Mouse (Mus musculus) layer of hippocampus, adult 2 months (tissue): ENCODE measurements around the gene Ndufa7. TPM values are rescaled to one million over a fixed set of nuclear protein-coding genes. Genes with fewer than 3 reads are reported as not detected.

Experiments used
- DNase-seq, 2 experiments: peaks; one replicate each; pipeline ENCODE4 v3.0.0; 2022; ENCODE audit warnings: low spot score in 2 of 2
- H3K27ac ChIP-seq: fragments of 200-600 bp; 2 replicates; pipeline ENCODE4 v1.8.1; 2022
- H3K4me3 ChIP-seq: fragments of 200-600 bp; 2 replicates; pipeline ENCODE4 v1.8.1; 2022; ENCODE audit warnings: mild to moderate bottlenecking
- CTCF ChIP-seq: fragments of 200-600 bp; conservative IDR thresholded peaks from 2 replicates; pipeline ENCODE4 v1.8.1; 2022; ENCODE audit warnings: antibody characterized with exemption, mild to moderate bottlenecking, moderate library complexity
- long read RNA-seq, 2 experiments: library from polyadenylated mRNA; stranded (forward); transcript quantifications; one replicate each; pipeline ENCODE4 v2.0.0; 2021; ENCODE audit warnings: borderline mapping rate in 2 of 2
- total RNA-seq, 2 experiments: library from RNA; stranded (reverse); gene quantifications; 2 replicates each; pipeline ENCODE4 v1.2.3; 2021

The Ndufa7 gene
- 100 to 1,000 TPM; 207 to 208 TPM for total RNA-seq
- long read RNA-seq, experiment 1, transcript Ndufa7-204 (2 exons, 610 nt): minor isoform, 6 of 145 reads
- long read RNA-seq, experiment 1, transcript Ndufa7-201 (4 exons, 528 nt): major isoform, 125 of 145 reads
- long read RNA-seq, experiment 1, transcript Ndufa7-202 (3 exons, 438 nt): minor isoform, 6 of 145 reads
- long read RNA-seq, experiment 1, partial matches to known transcripts: 0 of 145 reads
- long read RNA-seq, experiment 1, other reads (novel, unspliced or antisense): 7 of 145 reads
- long read RNA-seq, experiment 2, transcript Ndufa7-204 (2 exons, 610 nt): minor isoform, 5 of 193 reads
- long read RNA-seq, experiment 2, transcript Ndufa7-202 (3 exons, 438 nt): minor isoform, 6 of 193 reads
- long read RNA-seq, experiment 2, transcript Ndufa7-201 (4 exons, 528 nt): major isoform, 178 of 193 reads
- long read RNA-seq, experiment 2, partial matches to known transcripts: 1 of 193 reads
- long read RNA-seq, experiment 2, other reads (novel, unspliced or antisense): 3 of 193 reads

- no peak for TF ChIP-seq CTCF
- Histone ChIP-seq H3K27ac (peak within 1 kb of the TSS; percentile 95), H3K4me3 (peak within 1 kb of the TSS; percentile 63)
- DNase-seq: peak; percentile 97 to 99
Measured at GRCm38 (mm10) chr17:33824084-33824996, at the start of gene Ndufa7, which contains the start of gene Rps28. Gene Ndufa7, plus strand, starts transcription at chr17:33824572. Gene Rps28, minus strand, starts transcription at chr17:33824562.

DNA sequence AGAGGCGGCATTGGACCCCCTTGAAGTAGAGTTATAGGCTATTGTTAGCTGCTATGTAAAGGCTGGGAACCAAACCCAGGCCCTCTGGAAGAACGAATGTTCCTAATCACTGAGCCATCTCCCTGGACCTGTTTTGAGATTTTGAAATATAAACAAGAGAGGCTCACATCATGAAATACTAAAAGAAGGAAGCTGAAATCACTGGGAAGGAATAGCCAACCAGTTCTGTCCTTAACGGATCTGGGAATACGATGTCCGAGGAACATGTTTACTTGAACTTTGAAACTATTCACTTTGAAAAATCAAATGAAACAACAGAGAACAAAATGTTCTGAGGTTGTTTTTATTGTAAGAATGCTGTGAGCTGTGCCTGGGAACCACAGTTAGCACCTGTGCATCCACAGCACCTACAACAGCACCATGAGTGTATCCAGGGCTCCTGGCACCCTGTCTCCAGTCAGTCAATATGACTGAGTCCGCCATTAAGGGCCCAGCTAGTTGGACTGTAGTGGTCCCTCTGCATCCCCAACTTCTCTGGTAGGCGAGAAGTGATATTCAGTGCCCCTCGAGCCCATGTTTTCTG, 49.7 kb upstream of the Ndufa7 start:
- Histone ChIP-seq H3K4me3 (no peak overlapping the region), H3K27ac (no peak overlapping the region)
- DNase-seq: no peak
- no peak for TF ChIP-seq CTCF

GRCm38 (mm10) chr17:33775287-33775686, 49.1 kb upstream of the Ndufa7 start:
- no peak for TF ChIP-seq CTCF
- DNase-seq: no peak
- H3K27ac ChIP-seq: no peak overlapping the region
- no peak overlapping the region for H3K4me3 ChIP-seq

DNA sequence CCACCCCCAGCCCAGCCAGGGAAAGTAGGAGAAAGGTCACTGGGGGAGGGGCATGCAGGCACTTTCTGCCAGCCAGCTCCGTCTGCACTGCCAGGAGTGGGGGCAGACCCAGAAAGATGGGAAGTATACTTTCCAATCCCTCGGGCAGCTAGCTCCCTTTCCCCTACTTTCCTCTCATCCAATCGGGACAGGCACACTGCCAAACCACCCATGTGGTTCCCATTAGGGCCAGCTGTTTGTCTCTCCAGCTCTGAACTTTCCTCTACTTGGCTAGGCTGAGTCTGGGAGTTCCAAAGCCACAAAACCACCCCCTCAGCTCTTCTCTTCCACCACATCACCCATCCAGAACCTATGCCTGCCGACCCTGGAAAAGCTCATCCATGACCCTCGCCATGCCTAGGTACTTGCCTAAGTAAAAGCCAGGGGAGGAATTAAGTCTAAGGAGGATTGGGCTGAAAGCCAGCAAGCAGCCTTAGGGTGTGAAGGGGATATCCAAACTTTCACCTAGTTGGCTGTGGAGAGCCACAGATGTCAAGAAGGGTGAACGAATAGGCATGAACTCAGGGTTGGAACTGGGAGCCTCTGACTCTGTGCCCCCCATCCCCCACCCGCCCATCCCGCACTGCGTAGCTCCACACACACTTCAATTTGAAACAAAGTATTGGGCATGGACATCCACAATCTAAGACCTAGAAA, 45.0 kb upstream of the Ndufa7 start:
- DNase-seq: peak; percentile 87 to 91
- no peak for TF ChIP-seq CTCF
- Histone ChIP-seq H3K4me3 (peak overlapping the region; percentile 55; the same call in 1 of the 2 replicates), H3K27ac (peak overlapping the region; percentile 80)

GRCm38 (mm10) chr17:33779967-33780295, 44.4 kb upstream of the Ndufa7 start:
- Histone ChIP-seq H3K4me3 (peak overlapping the region; percentile 55), H3K27ac (peak overlapping the region; percentile 80)
- TF ChIP-seq CTCF: no peak
- no peak for DNase-seq

GRCm38 (mm10) chr17:33780431-33780830, 43.9 kb upstream of the Ndufa7 start:
- no peak for TF ChIP-seq CTCF
- Histone ChIP-seq H3K27ac (peak overlapping the region; percentile 80; the same call in 1 of the 2 replicates), H3K4me3 (peak overlapping the region; percentile 55)
- DNase-seq: no peak

DNA sequence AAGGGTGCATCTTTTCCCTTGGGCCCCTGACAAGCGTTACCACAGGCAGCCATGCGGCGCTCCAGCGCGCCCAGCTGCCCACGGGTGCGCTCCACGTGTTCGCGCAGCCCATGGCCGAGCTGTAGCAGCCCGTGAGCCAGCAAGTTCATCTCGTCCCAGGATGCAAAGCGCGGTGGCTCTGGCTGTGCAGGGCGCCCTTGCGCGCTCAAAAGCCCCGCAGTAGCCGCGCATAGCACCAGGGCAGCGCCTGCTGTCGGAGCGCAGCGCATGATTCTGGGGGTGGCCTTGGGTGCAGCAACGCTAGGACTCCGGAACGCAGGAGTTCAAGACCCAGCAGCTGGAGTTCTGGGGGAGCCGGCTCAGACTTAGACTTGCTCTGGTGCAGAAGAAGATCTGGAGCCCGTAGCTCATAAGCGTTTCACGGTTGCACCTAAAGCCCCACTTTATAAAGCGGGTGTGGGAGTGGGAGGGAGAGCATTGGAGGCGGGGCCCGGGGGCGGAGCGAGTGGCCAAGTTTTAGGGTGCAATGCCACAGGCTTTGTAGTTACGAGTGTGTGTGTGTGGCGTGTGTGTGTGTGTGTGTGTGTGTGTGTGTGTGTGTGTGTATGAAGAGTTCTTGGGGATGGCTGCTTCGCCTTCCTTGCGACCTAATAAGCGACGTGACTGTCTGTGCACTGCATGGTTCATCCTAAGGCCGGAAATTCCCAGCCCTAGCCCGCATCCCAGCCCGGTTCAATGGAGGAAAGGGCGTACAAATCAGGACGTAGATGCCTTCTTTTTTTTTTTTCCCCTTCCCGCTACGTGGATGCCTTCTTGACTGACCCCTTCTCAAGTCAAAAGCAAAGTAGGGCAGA, 43.0 kb upstream of the Ndufa7 start, which contains the start of gene Angptl4:
Gene Angptl4 (minus strand): TSS at position 707 of the 854 bp plus-strand sequence.
- Histone ChIP-seq H3K27ac (peak within 1 kb of the TSS; percentile 80), H3K4me3 (peak within 1 kb of the TSS; percentile 55)
- DNase-seq: peak in 1 of 2 experiments; percentile 42
- peak; percentile 45 for TF ChIP-seq CTCF

DNA sequence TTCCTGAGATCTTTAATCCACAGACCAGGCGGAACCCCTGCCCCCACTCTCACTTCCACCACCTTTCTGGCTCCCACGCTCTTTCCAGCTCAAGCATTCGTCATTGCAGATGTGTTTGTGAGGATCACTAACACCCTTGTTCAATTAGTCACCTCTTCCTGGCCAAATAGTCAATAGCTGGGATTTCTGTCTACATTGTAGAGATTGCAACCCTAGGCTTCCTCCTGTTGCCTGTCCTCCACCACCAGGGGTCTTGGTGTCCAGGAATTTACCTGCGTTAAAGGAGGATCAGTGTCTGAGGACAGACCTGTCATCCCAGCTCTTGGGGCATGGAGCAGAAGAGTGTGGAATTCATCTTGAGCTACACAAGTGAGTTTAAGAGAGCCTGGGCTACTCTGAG, 42.3 kb upstream of the Ndufa7 start:
- peak; percentile 23; the same call in 1 of the 2 replicates for TF ChIP-seq CTCF
- peak overlapping the region; percentile 32; the same call in 1 of the 2 replicates for H3K4me3 ChIP-seq
- H3K27ac ChIP-seq: 0 out of 2 replicates have a peak overlapping the region, but pooled peaks have one; percentile 19
- DNase-seq: no peak

- Histone ChIP-seq H3K4me3 (no peak overlapping the region), H3K27ac (no peak overlapping the region)
- no peak for DNase-seq
- no peak for TF ChIP-seq CTCF
Measured at GRCm38 (mm10) chr17:33783408-33783807, 41.0 kb upstream of the Ndufa7 start.

DNA sequence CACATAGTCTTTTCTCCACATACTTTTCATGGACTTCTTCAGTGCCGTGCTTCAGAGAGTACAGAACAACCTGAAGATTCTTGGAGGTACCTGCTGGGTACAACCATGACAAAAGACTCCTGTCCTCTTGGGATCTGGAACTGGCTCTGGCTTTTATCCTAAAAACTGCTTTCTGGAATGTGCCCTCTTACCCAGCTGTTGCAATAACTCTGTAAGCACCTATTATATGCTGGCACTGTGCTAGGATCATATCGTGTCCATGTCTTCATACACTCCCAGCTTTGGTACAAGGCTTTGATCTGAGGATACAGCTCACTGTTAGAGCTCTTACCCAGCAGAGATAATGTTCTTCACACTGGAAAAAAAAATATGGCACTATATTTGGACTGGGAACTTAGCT, 39.4 kb upstream of the Ndufa7 start:
- H3K4me3 ChIP-seq: no peak overlapping the region

GRCm38 (mm10) chr17:33786375-33786774, 38.0 kb upstream of the Ndufa7 start:
- Histone ChIP-seq H3K27ac (no peak overlapping the region), H3K4me3 (no peak overlapping the region)
- no peak for TF ChIP-seq CTCF
- DNase-seq: no peak

More for the DNA sequence above, 39.4 kb upstream of the Ndufa7 start:
- TF ChIP-seq CTCF: no peak
- H3K27ac ChIP-seq: no peak overlapping the region
- no peak for DNase-seq
